Mouse (Mus musculus) midbrain, embryonic 15.5 days (tissue): ENCODE results near the gene Plcb4. TPM values are rescaled to one million over a fixed set of nuclear protein-coding genes. Genes with fewer than 3 reads are reported as not detected.
"Not testable (repeated sequence)": the region's sequence is repeated elsewhere in the genome, so short reads cannot be mapped to it uniquely, and the experiment has no call there.

Experiments used
- ATAC-seq: fragments of 200-750 bp; cut with Nextera tagmentation; replicated peaks from 2 replicates; pipeline ENCODE4 v1.8.0; 2017; ENCODE audit warnings: moderate TSS enrichment
- H3K27ac ChIP-seq: fragments of 300-500 bp; sonication (generic); 2 replicates; pipeline ENCODE4 v1.5.1; 2015; ENCODE audit warnings: mild to moderate bottlenecking, inconsistent platforms
- H3K27me3 ChIP-seq: fragments of 300-500 bp; sonication (generic); replicated peaks from 2 replicates; pipeline ENCODE4 v1.6.1; 2015; ENCODE audit warnings: inconsistent platforms
- H3K36me3 ChIP-seq: fragments of 300-500 bp; sonication (generic); replicated peaks from 2 replicates; pipeline ENCODE4 v1.6.1; 2015; ENCODE audit warnings: inconsistent platforms
- H3K4me1 ChIP-seq: fragments of 300-500 bp; sonication (generic); 2 replicates; pipeline ENCODE4 v1.6.1; 2015; ENCODE audit warnings: inconsistent platforms
- H3K4me2 ChIP-seq: fragments of 300-500 bp; sonication (generic); 2 replicates; pipeline ENCODE4 v1.6.1; 2015; ENCODE audit warnings: inconsistent platforms, mild to moderate bottlenecking, moderate library complexity
- H3K4me3 ChIP-seq: fragments of 300-500 bp; sonication (generic); 2 replicates; pipeline ENCODE4 v1.5.1; 2015; ENCODE audit warnings: mild to moderate bottlenecking, inconsistent platforms
- H3K9ac ChIP-seq: fragments of 300-500 bp; sonication (generic); 2 replicates; pipeline ENCODE4 v1.6.1; 2015; ENCODE audit warnings: mild to moderate bottlenecking, inconsistent platforms
- H3K9me3 ChIP-seq: fragments of 300-500 bp; sonication (generic); 2 replicates; pipeline ENCODE4 v1.6.1; 2016; ENCODE audit warnings: inconsistent platforms
- WGBS: fragments of 180-500 bp; shearing (Covaris S2); methylation state at CpG from one replicate; pipeline ENCODE4 v1.1.7; 2015; ENCODE audit warnings: mixed read lengths; 5-methylcytosine and 5-hydroxymethylcytosine counted together
- polyA plus RNA-seq: library from polyadenylated mRNA; unstranded; fragments of >200 nt; fragmentation: Nextera tagmentation; extraction: Ambion mirVana; gene quantifications from 2 replicates; pipeline ENCODE4 v1.2.1, GENCODE M21; 2015

Plcb4 gene
- polyA plus RNA-seq, 1 experiment from 2014 or later = 47.8 TPM

GRCm38 (mm10) chr2:135883359-135883758 lies 224.5 kb downstream of the Plcb4 start:
- no peaks in the 10 kb centered on the region for H3K36me3 ChIP-seq
- WGBS = 88% methylated on average over 4 of the region's 4 CpGs
- H3K4me3 ChIP-seq = no peak overlapping the region
- H3K4me1 ChIP-seq = no peaks in the 10 kb centered on the region
- no peaks in the 10 kb centered on the region for H3K9me3 ChIP-seq
- no peak for ATAC-seq
- no peak overlapping the region for H3K27ac ChIP-seq
- H3K27me3 ChIP-seq = no peaks in the 10 kb centered on the region
- no peak overlapping the region for H3K9ac ChIP-seq
- no peak overlapping the region for H3K4me2 ChIP-seq

GRCm38 (mm10) chr2:135884534-135885180 lies 225.8 kb downstream of the Plcb4 start:
- no peaks in the 10 kb centered on the region for H3K36me3 ChIP-seq
- H3K4me2 ChIP-seq = no peak overlapping the region
- H3K9ac ChIP-seq = no peak overlapping the region
- 76% methylated on average over 7 of the region's 7 CpGs for WGBS
- no peak overlapping the region for H3K27ac ChIP-seq
- ATAC-seq = no peak
- H3K4me3 ChIP-seq = no peak overlapping the region
- H3K4me1 ChIP-seq = no peaks in the 10 kb centered on the region
- H3K27me3 ChIP-seq = no peaks in the 10 kb centered on the region
- no peaks in the 10 kb centered on the region for H3K9me3 ChIP-seq

- Histone ChIP-seq H3K4me3 (no peak overlapping the region), H3K27ac (no peak overlapping the region), H3K4me2 (no peak overlapping the region), H3K9ac (no peak overlapping the region), H3K9me3 (no peaks in the 10 kb centered on the region), H3K36me3 (no peaks in the 10 kb centered on the region), H3K4me1 (no peaks in the 10 kb centered on the region), H3K27me3 (no peaks in the 10 kb centered on the region)
- no peak for ATAC-seq
- WGBS = 70% methylated on average over 6 of the region's 6 CpGs
These were observed 226.8 kb downstream of the Plcb4 start for GRCm38 (mm10) chr2:135885607-135886006.

- WGBS = 86% methylated on average over 9 of the region's 9 CpGs
- no peak overlapping the region for H3K4me3 ChIP-seq
- no peak overlapping the region for H3K4me2 ChIP-seq
- no peak overlapping the region for H3K9ac ChIP-seq
- no peak overlapping the region for H3K27ac ChIP-seq
- no peak for ATAC-seq
- no peaks in the 10 kb centered on the region for H3K27me3 ChIP-seq
- H3K4me1 ChIP-seq = no peaks in the 10 kb centered on the region
- no peaks in the 10 kb centered on the region for H3K36me3 ChIP-seq
- H3K9me3 ChIP-seq = no peaks in the 10 kb centered on the region
These were observed 227.4 kb downstream of the Plcb4 start for GRCm38 (mm10) chr2:135886081-135886679.

GRCm38 (mm10) chr2:135887805-135888204 lies 229.0 kb downstream of the Plcb4 start:
- Histone ChIP-seq H3K4me2 (no peak overlapping the region), H3K36me3 (no peaks in the 10 kb centered on the region), H3K27ac (no peak overlapping the region), H3K27me3 (no peaks in the 10 kb centered on the region), H3K9ac (no peak overlapping the region), H3K9me3 (no peaks in the 10 kb centered on the region), H3K4me1 (no peaks in the 10 kb centered on the region), H3K4me3 (no peak overlapping the region)
- no peak for ATAC-seq
- WGBS = 88% methylated on average over 2 of the region's 2 CpGs

- ATAC-seq = no peak
- H3K27me3 ChIP-seq = no peaks in the 10 kb centered on the region
- WGBS = 74% methylated on average over 4 of the region's 4 CpGs
- H3K9me3 ChIP-seq = no peaks in the 10 kb centered on the region
- no peaks in the 10 kb centered on the region for H3K4me1 ChIP-seq
- no peak overlapping the region for H3K27ac ChIP-seq
- no peak overlapping the region for H3K9ac ChIP-seq
- H3K4me2 ChIP-seq = no peak overlapping the region
- no peaks in the 10 kb centered on the region for H3K36me3 ChIP-seq
- H3K4me3 ChIP-seq = no peak overlapping the region
These were observed 229.4 kb downstream of the Plcb4 start for GRCm38 (mm10) chr2:135888206-135888605.

GRCm38 (mm10) chr2:135888767-135889166 lies 230.0 kb downstream of the Plcb4 start:
- Histone ChIP-seq H3K9me3 (no peaks in the 10 kb centered on the region), H3K4me3 (no peak overlapping the region), H3K27ac (no peak overlapping the region), H3K4me2 (no peak overlapping the region), H3K27me3 (no peaks in the 10 kb centered on the region), H3K9ac (no peak overlapping the region), H3K36me3 (no peaks in the 10 kb centered on the region), H3K4me1 (no peaks in the 10 kb centered on the region)
- ATAC-seq = no peak
- 92% methylated on average over 10 of the region's 10 CpGs for WGBS

GRCm38 (mm10) chr2:135890083-135890482 lies 231.3 kb downstream of the Plcb4 start:
- no peaks in the 10 kb centered on the region for H3K36me3 ChIP-seq
- WGBS = 87% methylated on average over 1 of the region's 1 CpGs
- no peak overlapping the region for H3K9ac ChIP-seq
- no peak overlapping the region for H3K27ac ChIP-seq
- no peaks in the 10 kb centered on the region for H3K27me3 ChIP-seq
- H3K4me2 ChIP-seq = no peak overlapping the region
- no peaks in the 10 kb centered on the region for H3K9me3 ChIP-seq
- ATAC-seq = no peak
- no peaks in the 10 kb centered on the region for H3K4me1 ChIP-seq
- H3K4me3 ChIP-seq = no peak overlapping the region

GRCm38 (mm10) chr2:135891097-135891496 lies 232.3 kb downstream of the Plcb4 start:
- Histone ChIP-seq H3K4me1 (no peaks in the 10 kb centered on the region), H3K4me2 (no peak overlapping the region), H3K27me3 (no peaks in the 10 kb centered on the region), H3K9me3 (no peaks in the 10 kb centered on the region), H3K4me3 (no peak overlapping the region), H3K36me3 (no peaks in the 10 kb centered on the region), H3K27ac (no peak overlapping the region), H3K9ac (no peak overlapping the region)
- ATAC-seq = no peak
- 96% methylated on average over 10 of the region's 10 CpGs for WGBS

- Histone ChIP-seq H3K27ac (no peak overlapping the region), H3K4me3 (no peak overlapping the region), H3K27me3 (no peaks in the 10 kb centered on the region), H3K4me2 (no peak overlapping the region), H3K36me3 (no peaks in the 10 kb centered on the region), H3K9me3 (no peaks in the 10 kb centered on the region), H3K9ac (no peak overlapping the region), H3K4me1 (no peaks in the 10 kb centered on the region)
- no peak for ATAC-seq
- WGBS = 76% methylated on average over 5 of the region's 5 CpGs
These were observed 232.9 kb downstream of the Plcb4 start for GRCm38 (mm10) chr2:135891686-135892085.

- 78% methylated on average over 2 of the region's 2 CpGs for WGBS
- Histone ChIP-seq H3K9ac (no peak overlapping the region), H3K27ac (no peak overlapping the region), H3K27me3 (no peaks in the 10 kb centered on the region), H3K4me1 (no peaks in the 10 kb centered on the region), H3K4me3 (no peak overlapping the region), H3K36me3 (no peaks in the 10 kb centered on the region), H3K4me2 (no peak overlapping the region), H3K9me3 (no peaks in the 10 kb centered on the region)
- ATAC-seq = no peak
These were observed 235.8 kb downstream of the Plcb4 start for GRCm38 (mm10) chr2:135894582-135894981.

- Histone ChIP-seq H3K9ac (no peak overlapping the region), H3K9me3 (no peaks in the 10 kb centered on the region), H3K4me3 (no peak overlapping the region), H3K4me1 (no peaks in the 10 kb centered on the region), H3K27ac (no peak overlapping the region), H3K4me2 (no peak overlapping the region), H3K36me3 (no peaks in the 10 kb centered on the region), H3K27me3 (no peaks in the 10 kb centered on the region)
- no peak for ATAC-seq
- 73% methylated on average over 4 of the region's 4 CpGs for WGBS
These were observed 239.2 kb downstream of the Plcb4 start for GRCm38 (mm10) chr2:135898025-135898424.

GRCm38 (mm10) chr2:135899931-135900330 lies 241.1 kb downstream of the Plcb4 start:
- ATAC-seq, H3K4me3 ChIP-seq, H3K9ac ChIP-seq, H3K27me3 ChIP-seq, H3K36me3 ChIP-seq, H3K9me3 ChIP-seq, H3K4me2 ChIP-seq, H3K4me1 ChIP-seq, H3K27ac ChIP-seq: not testable (repeated sequence)
- 89% methylated on average over 4 of the region's 4 CpGs for WGBS
